26 mouse cellular contexts compared by ENCODE assay signal in the genomic region with DNA sequence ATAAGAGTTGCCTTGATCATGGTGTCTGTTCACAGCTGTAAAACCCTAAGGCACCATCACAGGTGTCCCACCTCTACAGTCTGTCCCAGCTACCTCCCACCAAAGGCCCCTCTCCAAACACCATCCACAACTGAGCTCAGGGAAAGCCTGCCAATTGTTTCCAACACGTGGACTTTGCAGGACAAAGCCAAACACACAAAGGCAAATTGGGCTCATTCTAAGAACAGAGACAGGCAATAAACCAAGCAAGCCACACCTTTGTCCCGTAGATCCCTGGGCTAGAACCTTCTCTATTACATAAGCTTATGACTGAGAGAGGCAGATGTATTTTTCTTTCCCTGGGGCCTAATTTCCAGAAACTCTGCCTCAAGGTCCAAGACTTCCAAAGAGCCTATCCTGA.
"Had no signal": no experiment of that assay in that cellular context is flagged by ENCODE, and none has a peak within 500 bp of the region (broad histone marks: within the 10 kb centered on the region; RNA-seq: fewer than 3 reads in every experiment).

No protein-coding gene starts in this region.

- H3K36me3 ChIP-seq: heart, embryonic 10.5 days; heart, embryonic 12.5 days; hindbrain, embryonic 10.5 days; hindbrain, embryonic 12.5 days; hindbrain, embryonic 15.5 days; kidney, embryonic 15.5 days; limb, embryonic 10.5 days; limb, embryonic 12.5 days; liver, embryonic 13.5 days; liver, embryonic 15.5 days had no signal

- H3K4me1 ChIP-seq: hindbrain, embryonic 10.5 days; hindbrain, embryonic 12.5 days; hindbrain, embryonic 15.5 days; kidney, embryonic 15.5 days; limb, embryonic 10.5 days; liver, embryonic 13.5 days; liver, embryonic 15.5 days had no signal

- ATAC-seq: hindbrain, postnatal 0 days; intestine, embryonic 16.5 days had no signal

- H3K27ac ChIP-seq: gastrocnemius, adult 2 months; heart, embryonic 10.5 days; hindbrain, embryonic 10.5 days; hindbrain, embryonic 12.5 days; hindbrain, embryonic 15.5 days; hindbrain, postnatal 0 days; kidney, embryonic 15.5 days; kidney, postnatal 0 days; left cerebral cortex, adult 2 months; limb, embryonic 10.5 days; limb, embryonic 12.5 days; liver, embryonic 13.5 days; liver, embryonic 15.5 days had no signal

- H3K27me3 ChIP-seq: heart, embryonic 12.5 days; hindbrain, embryonic 15.5 days; kidney, embryonic 15.5 days; limb, embryonic 12.5 days; liver, embryonic 13.5 days; liver, embryonic 15.5 days had no signal

- DNase-seq: gastrocnemius, adult 2 months; gastrocnemius, postnatal 10 days; gastrocnemius, postnatal 25 days; heart, adult 18-20 months; heart, postnatal 10 days; heart, postnatal 4 days; kidney, adult 11 months; kidney, adult 2 months; kidney, adult 9 months; kidney, postnatal 14 days; kidney, postnatal 36 days; liver; liver, embryonic 13.5 days had no signal

- H3K9me3 ChIP-seq: heart, embryonic 10.5 days; hindbrain, embryonic 15.5 days; kidney, embryonic 15.5 days; limb, embryonic 10.5 days; liver, embryonic 15.5 days had no signal

- H3K4me3 ChIP-seq: gastrocnemius, adult 2 months; heart, embryonic 10.5 days; heart, embryonic 12.5 days; hindbrain, embryonic 10.5 days; hindbrain, embryonic 12.5 days; hindbrain, embryonic 15.5 days; kidney, embryonic 15.5 days; left cerebral cortex, adult 2 months; limb, embryonic 10.5 days; limb, embryonic 12.5 days; liver, embryonic 13.5 days; liver, embryonic 15.5 days had no signal

- H3K9ac ChIP-seq: heart, embryonic 12.5 days; hindbrain, embryonic 12.5 days; hindbrain, embryonic 15.5 days; kidney, embryonic 15.5 days; limb, embryonic 12.5 days; liver, embryonic 13.5 days; liver, embryonic 15.5 days had no signal
